Mouse (Mus musculus) left cerebral cortex, postnatal 25 days (tissue): Measurements from ENCODE around the gene Eci1. TPM values are rescaled to one million over a fixed set of nuclear protein-coding genes. Genes with fewer than 3 reads are reported as not detected.
"Not testable (repeated sequence)": the region's sequence is repeated elsewhere in the genome, so short reads cannot be mapped to it uniquely, and the experiment has no call there.

Experiments
- DNase-seq, 2 experiments: peaks; one replicate each; pipeline ENCODE4 v3.0.0; 2022; ENCODE audit warnings: low spot score in 2 of 2, mixed read lengths in 1 of 2
- intact Hi-C: fragments of 180-260 bp; cut with DNase I; formaldehyde crosslinking; loops from one replicate; pipeline ENCODE4 v1.15.1; 2025
- total RNA-seq, 2 experiments: library from RNA; stranded (reverse); gene quantifications; 2 replicates each; pipeline ENCODE4 v1.2.3; 2021

The Eci1 gene
- total RNA-seq, 2 experiments from 2014 or later = 21.4 to 28.1 TPM

GRCm38 (mm10) chr17:24429201-24429983 is 3.0 kb downstream of the Eci1 start:
- no peak for DNase-seq
- intact Hi-C loops = no loop called here

DNA sequence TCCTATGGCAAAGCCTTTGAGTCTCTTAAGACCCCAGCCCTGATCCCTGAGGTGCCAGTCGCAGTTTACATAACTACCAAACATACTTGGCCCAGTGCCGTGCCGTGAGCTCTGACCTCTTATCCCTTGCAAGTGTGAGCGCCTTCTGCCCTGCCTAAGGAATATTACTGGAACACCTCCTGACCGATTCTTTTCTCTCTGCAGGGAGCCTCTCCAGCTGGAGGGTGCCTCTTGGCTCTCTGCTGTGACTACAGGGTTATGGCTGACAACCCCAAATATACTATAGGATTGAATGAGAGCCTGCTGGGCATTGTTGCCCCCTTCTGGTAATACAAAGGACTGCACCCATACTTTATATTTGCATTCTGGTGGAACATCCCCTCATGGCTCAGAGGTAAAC is 10.6 kb downstream of the Eci1 start:
- intact Hi-C loops = no loop called here
- peak in 1 of 2 experiments; percentile 50 for DNase-seq

DNA sequence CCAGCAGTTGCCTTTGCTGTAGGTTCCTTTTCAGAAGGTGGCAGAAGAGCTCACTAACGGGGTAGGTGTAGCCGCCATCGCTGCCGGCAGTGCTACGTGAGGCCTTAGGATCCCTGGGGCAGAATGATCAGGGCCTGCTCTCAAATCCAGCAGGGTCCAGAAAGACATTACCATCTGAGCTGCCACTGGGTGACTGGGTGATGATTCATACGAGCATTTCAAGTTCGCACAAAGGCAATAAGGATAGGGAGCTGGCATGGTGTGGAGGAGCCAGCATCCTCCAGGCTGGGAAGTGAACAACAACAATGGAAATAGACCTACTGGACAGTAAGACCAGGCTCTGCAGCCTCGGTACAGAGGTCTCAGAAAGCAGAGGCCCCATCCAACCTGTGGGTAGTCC is 13.9 kb downstream of the Eci1 start:
- no peak for DNase-seq
- intact Hi-C loops = no loop called here

DNA sequence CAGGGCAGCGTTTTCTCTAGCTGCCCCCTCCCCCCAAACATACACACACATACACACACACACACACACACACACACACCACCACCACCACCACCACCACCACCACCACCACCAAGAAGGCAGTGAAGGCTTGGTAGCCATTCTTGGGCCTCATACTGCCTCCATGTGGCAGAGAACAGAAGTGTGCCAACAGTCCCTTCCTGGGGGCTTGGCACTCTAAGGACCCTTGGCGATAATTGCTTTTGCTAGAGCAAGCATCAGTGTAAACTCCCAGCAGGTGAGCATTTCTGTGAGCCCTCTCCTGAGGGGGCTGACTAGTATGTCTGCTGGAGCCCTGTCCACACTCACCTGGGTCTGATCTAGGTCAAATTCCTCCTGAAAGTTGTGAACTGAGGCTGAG is 14.7 kb downstream of the Eci1 start:
- intact Hi-C loops = no loop called here
- no peak for DNase-seq

- DNase-seq = no peak
- intact Hi-C loops = no loop called here
These were observed 15.7 kb downstream of the Eci1 start for GRCm38 (mm10) chr17:24442107-24442506.

DNA sequence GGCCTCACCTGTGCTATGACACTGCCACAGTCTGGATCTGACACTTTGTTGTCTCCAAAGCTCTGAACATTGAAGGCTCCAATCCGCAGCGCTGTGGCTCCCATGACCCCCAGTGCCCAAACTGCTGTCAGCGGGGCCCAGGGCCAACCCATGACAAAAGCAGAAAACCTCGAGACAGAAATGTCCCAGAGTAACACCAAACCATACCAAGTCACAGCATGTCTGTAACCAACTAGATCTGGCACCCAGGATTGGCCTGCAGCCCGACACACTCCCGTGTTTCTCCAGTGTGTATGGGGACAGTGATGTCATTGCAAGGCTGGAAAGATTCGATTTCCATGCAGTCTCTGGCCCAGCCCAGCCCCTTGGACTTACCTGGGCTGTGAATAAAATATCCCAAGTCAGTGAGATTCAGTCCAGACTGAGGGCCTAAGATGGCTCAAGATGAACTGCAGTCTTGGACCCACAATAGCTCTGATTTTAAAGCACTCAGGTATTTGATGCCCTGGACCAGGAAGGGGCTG is 16.3 kb downstream of the Eci1 start, which contains the start of gene Dnase1l2:
Gene Dnase1l2, minus strand, starts transcription at position 474 of the 524 bp plus-strand sequence.
- intact Hi-C loops = no loop called here
- DNase-seq = no peak

- DNase-seq = peak in 1 of 2 experiments; percentile 63
- intact Hi-C loops = no loop called here
These were observed 17.0 kb downstream of the Eci1 start for GRCm38 (mm10) chr17:24443409-24443808.

GRCm38 (mm10) chr17:24446590-24446989 is 20.1 kb downstream of the Eci1 start:
- no peak for DNase-seq
- intact Hi-C loops = no loop called here

GRCm38 (mm10) chr17:24449507-24449906 is 23.1 kb downstream of the Eci1 start:
- no peak for DNase-seq
- intact Hi-C loops = no loop called here

DNA sequence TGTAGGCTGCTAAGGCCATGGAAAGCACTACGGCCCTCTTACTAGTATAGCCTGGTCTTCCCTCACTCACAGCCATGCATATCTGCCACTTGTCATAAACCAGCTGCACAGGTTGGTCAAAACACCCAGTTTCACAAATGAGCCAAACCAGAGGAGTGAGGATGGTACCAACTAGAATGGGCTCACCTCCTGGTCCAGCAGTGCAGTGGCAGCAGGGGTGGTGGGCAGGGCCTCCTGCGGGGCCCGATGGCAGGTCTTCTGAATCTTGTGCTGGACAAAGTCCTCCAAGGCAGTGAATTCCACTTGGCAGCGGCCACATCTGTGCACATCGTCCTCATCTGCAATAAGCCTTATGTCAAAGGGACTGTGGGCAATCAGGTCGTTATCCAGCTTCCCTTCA is 24.8 kb downstream of the Eci1 start:
- no peak for DNase-seq
- intact Hi-C loops = loop anchor here (5.0 kb wide), 1 partner anchor 34 kb away; no protein-coding TSS in a partner anchor

DNA sequence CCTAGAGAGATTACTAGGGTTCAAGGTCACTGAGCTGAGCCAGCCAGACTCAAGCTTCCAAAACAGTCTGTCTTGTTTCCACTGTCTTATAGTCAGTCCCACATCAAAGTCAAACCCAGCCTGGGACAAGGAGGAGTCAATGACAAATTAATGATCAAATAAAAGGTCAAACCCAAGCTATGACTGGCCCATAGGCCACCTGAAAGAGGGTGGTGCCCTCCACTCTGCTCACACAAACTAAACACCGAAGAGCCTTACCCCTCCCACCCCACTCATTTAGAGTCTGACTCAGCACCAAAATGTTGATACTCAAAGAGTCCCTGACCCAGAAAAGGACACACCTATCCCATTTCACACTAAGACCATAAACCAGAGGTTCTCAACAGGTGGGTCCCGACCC is 26.9 kb downstream of the Eci1 start:
- no peak for DNase-seq
- intact Hi-C loops = loop anchor here (5.0 kb wide), 1 partner anchor 36 kb away; no protein-coding TSS in a partner anchor

DNA sequence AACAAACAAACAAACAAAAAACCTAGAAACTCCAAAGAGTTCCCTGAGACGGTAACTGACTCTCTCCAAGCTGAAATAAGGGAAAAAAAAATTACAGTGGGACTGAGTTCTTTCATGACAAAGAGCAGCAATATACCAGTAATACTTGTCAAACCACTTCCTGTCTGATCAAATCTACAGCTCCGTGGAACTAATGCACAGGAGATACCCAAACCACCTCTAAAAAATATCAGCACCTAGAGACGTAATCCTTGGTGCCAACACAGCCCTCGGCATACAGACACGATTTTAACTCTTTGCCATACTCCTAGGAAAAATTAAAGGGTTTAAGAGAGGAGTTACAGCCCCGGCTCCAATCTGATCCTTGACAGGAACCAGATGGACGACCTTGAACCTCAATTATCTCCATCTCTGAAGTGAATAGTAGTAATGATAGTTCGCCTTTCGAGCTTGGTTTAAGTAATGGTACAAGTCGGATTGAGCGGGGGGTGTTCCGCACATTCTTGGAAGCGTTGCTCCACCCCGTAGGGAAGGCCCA is 27.8 kb downstream of the Eci1 start:
- DNase-seq = no peak
- intact Hi-C loops = loop anchor here (5.0 kb wide), 1 partner anchor 37 kb away; no protein-coding TSS in a partner anchor

- intact Hi-C loops = loop anchor here (5.0 kb wide), 1 partner anchor 38 kb away; no protein-coding TSS in a partner anchor
- DNase-seq = peak; percentile 98 to 100
These were observed 28.5 kb downstream of the Eci1 start for GRCm38 (mm10) chr17:24454756-24455522.

GRCm38 (mm10) chr17:24455523-24456206 is 29.2 kb downstream of the Eci1 start:
- DNase-seq, intact Hi-C loops: not testable (repeated sequence)

DNA sequence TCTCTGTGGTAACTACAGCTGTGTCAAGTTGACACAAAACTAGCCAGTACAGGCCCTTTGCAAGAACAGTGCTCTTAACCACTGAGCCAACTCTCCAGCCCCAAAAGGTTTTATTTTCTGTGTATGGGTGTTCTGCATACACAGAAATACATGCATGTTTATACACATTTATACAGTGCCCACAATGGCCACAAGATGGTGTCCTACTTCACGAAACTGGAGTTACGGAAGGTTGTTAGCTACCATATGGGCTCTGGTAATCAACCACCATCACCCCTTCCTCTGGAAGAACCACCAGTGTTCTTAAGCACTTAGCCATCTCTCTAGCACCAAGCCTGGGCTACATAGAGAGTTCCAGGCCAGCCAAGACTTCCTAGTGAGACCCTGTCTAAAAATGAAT is 35.1 kb downstream of the Eci1 start:
- intact Hi-C loops = no loop called here
- DNase-seq = no peak

DNA sequence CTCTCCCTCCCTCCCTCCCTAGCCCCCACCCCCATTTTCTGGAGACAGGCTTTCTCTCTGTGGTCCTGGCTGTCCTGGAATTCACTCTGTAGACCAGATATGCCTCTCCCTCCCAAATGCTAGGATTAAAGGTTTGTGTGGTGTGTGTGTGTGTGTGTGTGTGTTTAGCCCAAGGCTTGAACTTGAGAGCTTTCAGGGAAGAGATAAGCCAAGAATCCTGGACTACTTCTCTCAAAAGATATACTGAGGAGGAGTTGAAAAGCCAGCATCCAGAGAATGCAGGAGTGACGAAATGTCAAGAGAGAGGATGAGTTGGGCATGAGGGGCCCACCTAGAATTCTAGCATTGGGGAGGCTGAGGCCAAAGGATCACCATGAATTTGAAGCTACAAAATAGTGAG is 36.5 kb downstream of the Eci1 start:
- intact Hi-C loops = no loop called here
- no peak for DNase-seq

DNA sequence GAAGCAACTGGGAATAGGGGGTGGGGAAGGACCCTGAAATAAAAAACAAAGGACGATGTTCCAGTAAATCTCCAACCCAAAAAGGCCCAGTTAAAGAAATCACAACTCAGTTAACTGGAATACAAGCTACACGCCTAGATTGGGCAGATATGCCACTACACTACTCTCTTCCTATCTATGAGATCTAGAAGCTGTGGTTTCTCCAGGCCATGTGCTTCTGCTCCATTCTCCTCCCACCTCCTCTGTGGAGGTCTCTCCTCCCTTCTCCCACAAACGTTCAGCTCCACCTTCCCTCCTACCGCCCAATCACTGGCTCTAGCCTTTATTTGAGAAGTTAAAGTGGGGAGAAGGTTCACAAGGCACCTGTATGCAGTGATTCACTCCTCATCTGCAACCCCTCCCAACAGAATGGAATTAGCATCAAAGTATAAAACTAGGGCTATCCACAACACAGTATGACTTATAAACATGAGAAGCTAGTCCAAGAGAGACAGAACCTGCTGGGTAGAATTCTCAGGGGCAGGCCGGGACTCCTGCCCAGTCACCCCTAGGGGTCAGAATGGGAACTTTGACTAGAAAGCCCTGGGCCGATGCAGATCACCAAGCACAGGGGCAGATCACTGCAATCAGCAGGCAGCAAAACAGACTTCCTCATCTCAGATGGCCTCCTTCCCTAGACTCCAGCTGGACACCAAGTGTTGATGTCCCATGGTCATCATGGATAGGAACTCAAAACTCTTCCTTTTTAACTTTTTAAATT is 37.1 kb downstream of the Eci1 start:
- intact Hi-C loops = no loop called here
- DNase-seq = no peak

DNA sequence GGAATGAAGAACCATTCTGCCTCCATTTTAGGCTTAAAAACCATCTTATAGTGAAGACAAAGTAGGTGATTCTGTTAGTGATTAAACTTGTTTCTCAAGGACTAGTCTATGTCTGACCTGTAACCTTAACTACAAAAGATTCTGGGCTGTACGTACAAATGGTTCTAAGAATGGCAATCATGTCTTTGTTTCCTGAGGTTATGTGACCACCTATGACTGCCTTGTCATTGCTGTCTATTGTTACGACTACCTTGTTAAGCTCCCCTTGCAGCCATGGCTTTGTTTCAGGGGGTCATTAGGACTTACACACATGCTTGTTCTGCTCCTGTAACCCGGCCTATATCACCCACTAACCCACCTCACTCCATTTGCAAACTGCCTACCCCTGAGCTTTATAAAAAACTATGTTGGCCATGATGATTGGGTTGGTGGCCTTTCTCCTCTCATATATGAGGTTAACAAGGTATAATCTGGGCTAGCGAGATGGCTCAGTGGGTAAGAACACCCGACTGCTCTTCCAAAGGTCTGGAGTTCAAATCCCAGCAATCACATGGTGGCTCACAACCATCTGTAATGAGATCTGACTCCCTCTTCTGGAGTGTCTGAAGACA is 42.3 kb downstream of the Eci1 start:
- intact Hi-C loops = no loop called here
- DNase-seq = no peak
